Mouse (Mus musculus) lung, postnatal 0 days (tissue): ENCODE data around the gene Cd247.

ENCODE experiments used
- CTCF ChIP-seq: IDR thresholded peaks from 2 replicates; pipeline ENCODE4 v1.5.1; 2016; ENCODE audit warnings: antibody characterized with exemption, mild to moderate bottlenecking
- EP300 ChIP-seq: IDR thresholded peaks from 2 replicates; pipeline ENCODE4 v1.6.1; 2016; ENCODE audit warnings: antibody characterized with exemption, mild to moderate bottlenecking, control low read depth

DNA sequence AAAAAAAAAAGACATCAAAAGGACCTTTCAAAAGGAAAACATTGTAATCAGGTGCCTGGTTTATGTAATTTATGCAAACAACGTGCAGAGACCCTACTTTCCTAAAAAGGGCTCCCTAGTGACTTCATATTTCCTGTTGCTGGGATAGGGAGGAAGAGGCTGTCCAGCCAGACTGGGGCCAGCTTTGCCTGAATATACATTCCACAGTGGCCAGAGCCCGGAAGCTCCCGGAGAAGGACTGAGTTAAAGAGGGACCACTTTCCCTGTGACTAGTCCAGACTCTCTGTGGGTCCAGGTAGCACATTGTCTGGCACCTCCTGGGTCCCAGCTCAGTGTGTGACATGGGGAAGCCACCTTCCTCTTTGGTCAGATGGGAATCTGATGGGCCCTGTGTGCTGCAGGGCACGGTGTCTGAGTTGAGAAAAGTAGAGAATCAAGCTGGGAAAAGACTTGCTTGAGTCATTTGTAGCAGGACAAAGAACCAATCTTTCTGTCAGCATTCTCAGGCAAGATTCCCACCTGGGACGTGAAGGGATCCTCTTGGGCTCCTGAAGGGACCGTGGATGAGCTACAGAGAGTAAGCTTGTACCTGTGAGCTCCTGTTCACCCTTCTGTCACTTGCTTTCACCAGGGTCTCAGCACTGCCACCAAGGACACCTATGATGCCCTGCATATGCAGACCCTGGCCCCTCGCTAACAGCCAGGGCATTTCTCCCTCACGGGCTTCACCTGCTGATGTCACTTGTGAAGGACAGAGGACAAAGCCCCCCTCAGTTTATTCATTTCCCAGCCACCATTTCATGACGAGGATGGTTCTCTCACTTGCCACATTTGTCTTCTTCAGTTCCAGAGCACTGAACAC, 72.1 kb downstream of the Cd247 start:
- no peak for TF ChIP-seq EP300
- TF ChIP-seq CTCF: no peak
